ENCODE assay signal across 9 mouse cellular contexts in the genomic region with DNA sequence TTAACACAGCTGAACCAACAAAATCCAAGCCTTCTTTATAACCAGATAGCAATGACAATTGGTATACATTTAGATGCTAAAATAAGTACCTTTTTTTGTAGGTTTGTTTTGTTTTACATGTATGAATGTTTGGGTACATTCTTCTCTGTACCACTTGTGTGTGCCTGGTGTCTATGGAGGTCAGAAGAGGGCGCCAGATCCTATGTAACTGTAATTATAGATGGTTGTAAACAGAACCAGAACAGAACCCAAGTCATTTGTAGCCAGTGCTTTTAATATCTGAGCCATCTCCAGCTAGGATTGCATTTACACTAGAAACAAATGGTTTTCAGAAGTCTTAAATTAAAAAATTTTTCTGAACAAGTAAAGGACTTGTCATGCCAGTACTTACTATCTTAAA. TPM values are rescaled to one million over a fixed set of nuclear protein-coding genes. Genes with fewer than 3 reads are reported as not detected.
DNase-seq lines count a peak whose midpoint lies in the region; ATAC-seq and TF ChIP-seq lines count a peak whose summit lies in the region.
"Had no signal": no experiment of that assay in that cellular context is flagged by ENCODE, and none has a peak within 500 bp of the region (broad histone marks: within the 10 kb centered on the region; RNA-seq: fewer than 3 reads in every experiment).

No protein-coding gene starts in this region.

- no peaks in the 10 kb centered on the region for H3K4me1 ChIP-seq in lung, embryonic 14.5 days (ENCODE audit: insufficient read depth)

- no peaks in the 10 kb centered on the region for H3K9me3 ChIP-seq in lung, embryonic 14.5 days (ENCODE audit: low read depth, low read length)

- H3K27me3 ChIP-seq in lung, embryonic 14.5 days (ENCODE audit: insufficient read depth, low read length) = no peaks in the 10 kb centered on the region

- peaks cover 21% of the 10 kb centered on the region for H3K36me3 ChIP-seq in lung, embryonic 14.5 days (ENCODE audit: insufficient read depth)

- H3K9ac ChIP-seq in lung, embryonic 14.5 days = no peak overlapping the region

- H3K4me2 ChIP-seq in lung, embryonic 14.5 days = no peak overlapping the region

- WGBS in lung, embryonic 14.5 days = 61% methylated on average over 1 of the region's 1 CpGs

- TF ChIP-seq CTCF in lung, embryonic 14.5 days (IDR thresholded peaks at IDR 0.05; ENCODE audit: low read depth) = no peak

- DNase-seq in frontal cortex, postnatal 25 days (ENCODE audit: low spot score in 2 of 2) = no peak
- peak; percentile 32 for DNase-seq in lung, embryonic 14.5 days
- no peak for DNase-seq in lung, adult 18-20 months
- DNase-seq in CD4-positive helper T cell, adult 2 months (ENCODE audit: low read depth, low spot score) = peak; percentile 5
- peak; percentile 21 for DNase-seq in induced T-regulatory cell, adult 2 months (ENCODE audit: low read depth)
- DNase-seq in urinary bladder, adult 2 months (ENCODE audit: low spot score) = no peak
- DNase-seq: gastrocnemius, postnatal 14 days had no signal

- peak; percentile 50; the same call in 1 of the 2 replicates for ATAC-seq in frontal cortex, adult (ENCODE audit: low TSS enrichment)
- ATAC-seq in lung, embryonic 14.5 days (ENCODE audit: insufficient read depth) = no peak
- ATAC-seq in granulocyte monocyte progenitor cell, adult 5-6 weeks (replicated peaks; ENCODE audit: poor library complexity, severe bottlenecking) = no peak; the same call in 1 of the 2 replicates

- no peak overlapping the region for H3K4me3 ChIP-seq in lung, embryonic 14.5 days (ENCODE audit: low read depth, low read length)

- H3K27ac ChIP-seq in lung, embryonic 14.5 days (ENCODE audit: low read depth) = no peak overlapping the region

RNA-seq across cellular contexts. Expression of gene Cop1, which starts 54.7 kb away (rescaled TPM):
- 125 and 137 TPM in 2 replicates for polyA plus RNA-seq in lung, embryonic 14.5 days (2014; fragmentation: Nextera tagmentation; extraction: Ambion mirVana)
- 88.1 and 96.7 TPM in 2 replicates for polyA plus RNA-seq in urinary bladder, adult 2 months (2012; rRNA removed)
- total RNA-seq in granulocyte monocyte progenitor cell, adult 5-6 weeks (2014; fragmentation: Nextera tagmentation) = 81.8 and 118 TPM in 2 replicates
- 137 and 141 TPM in 2 replicates for total RNA-seq in granulocyte monocyte progenitor cell, adult 5-6 weeks (2017)

Comparison
In these comparisons a context has a peak if more than half of its experiments do, and no peak if none do; other contexts are left out.
1. DNase-seq: peak in lung, embryonic 14.5 days (single experiment), CD4-positive helper T cell, adult 2 months (single experiment) and induced T-regulatory cell, adult 2 months (single experiment); none in frontal cortex, postnatal 25 days (0 of 2), lung, adult 18-20 months (0 of 2) and urinary bladder, adult 2 months (single experiment).